Mouse (Mus musculus): ENCODE data around the gene Gm47995.

- TF ChIP-seq CTCF (IDR thresholded peaks at IDR 0.05; ENCODE audit: control insufficient read depth, insufficient read depth, insufficient replicate concordance, low read depth, low read length) (no peak), POLR2A (IDR thresholded peaks at IDR 0.05; ENCODE audit: control insufficient read depth, low read depth, low read length) (no peak)
Observed at GRCm38 (mm10) chr1:151224536-151224935, 26.3 kb downstream of the Gm47995 start.
